Mouse (Mus musculus) liver, embryonic 14.5 days (tissue): Measurements from ENCODE around the gene Fmo1. TPM values are rescaled to one million over a fixed set of nuclear protein-coding genes. Genes with fewer than 3 reads are reported as not detected.

Experiments used
- ATAC-seq: fragments of 200-750 bp; cut with Nextera tagmentation; 2 replicates; pipeline ENCODE4 v1.8.0; 2017; ENCODE audit warnings: moderate number of reproducible peaks, mild to moderate bottlenecking, moderate library complexity; ENCODE audit not compliant: insufficient read depth
- DNase-seq, 3 experiments: peaks; one replicate each; pipeline ENCODE4 v3.0.0-alpha.2; 2012 to 2013; ENCODE audit warnings: low read depth in 3 of 3, low spot score in 3 of 3
- H3K27ac ChIP-seq: fragments of 300-500 bp; sonication (generic); 2 replicates; pipeline ENCODE4 v1.5.1; 2014; ENCODE audit warnings: moderate library complexity, mild to moderate bottlenecking, control low read depth, inconsistent platforms
- H3K27me3 ChIP-seq: fragments of 300-500 bp; sonication (generic); 2 replicates; pipeline ENCODE4 v1.6.1; 2014; ENCODE audit warnings: mild to moderate bottlenecking, low read length, moderate library complexity; ENCODE audit not compliant: control insufficient read depth, insufficient read depth
- H3K36me3 ChIP-seq: fragments of 300-500 bp; sonication (generic); replicated peaks from 2 replicates; pipeline ENCODE4 v1.6.1; 2014; ENCODE audit warnings: low read depth; ENCODE audit not compliant: control insufficient read depth, insufficient read depth
- H3K4me1 ChIP-seq, 2 experiments: fragments of 200-500 bp in 1 of 2; fragments of 300-500 bp in 1 of 2; sonication (generic) in 1 of 2; replicated peaks; 2 replicates each; pipeline ENCODE4 v1.6.1; 2012 to 2014; ENCODE audit warnings: antibody characterized with exemption in 1 of 2, inconsistent platforms in 1 of 2, low read length in 1 of 2; ENCODE audit not compliant: control insufficient read depth in 2 of 2, insufficient read depth in 2 of 2
- H3K4me2 ChIP-seq: fragments of 300-500 bp; sonication (generic); 2 replicates; pipeline ENCODE4 v1.6.1; 2014; ENCODE audit warnings: low read depth, mild to moderate bottlenecking, control low read depth, moderate library complexity
- H3K4me3 ChIP-seq, 2 experiments: fragments of 200-500 bp in 1 of 2; fragments of 300-500 bp in 1 of 2; sonication (generic) in 1 of 2; 2 replicates each; pipeline ENCODE4 v1.5.1; 2012 to 2014; ENCODE audit warnings: low read depth in 2 of 2, low read length in 2 of 2, mild to moderate bottlenecking in 2 of 2, control low read depth in 1 of 2, inconsistent platforms in 1 of 2, moderate library complexity in 1 of 2; ENCODE audit not compliant: insufficient read depth in 1 of 2
- H3K9ac ChIP-seq: fragments of 300-500 bp; sonication (generic); replicated peaks from 2 replicates; pipeline ENCODE4 v1.6.1; 2014; ENCODE audit warnings: mild to moderate bottlenecking, control low read depth, moderate library complexity
- H3K9me3 ChIP-seq: fragments of 300-500 bp; sonication (generic); 2 replicates; pipeline ENCODE4 v1.6.1; 2016; ENCODE audit warnings: low read length, mixed read lengths; ENCODE audit not compliant: control insufficient read depth
- CTCF ChIP-seq: IDR thresholded peaks from 2 replicates; pipeline ENCODE4 v1.5.1; 2016; ENCODE audit warnings: antibody characterized with exemption, low read depth, control low read depth
- EP300 ChIP-seq: IDR thresholded peaks from 2 replicates; pipeline ENCODE4 v1.6.1; 2016; ENCODE audit warnings: antibody characterized with exemption, low read depth
- WGBS: fragments of 180-500 bp; shearing (Covaris S2); extraction: QIAGEN DNeasy Blood & Tissue Kit; methylation state at CpG from one replicate; pipeline ENCODE4 v1.1.7; 2014; ENCODE audit not compliant: insufficient replicate concordance; 5-methylcytosine and 5-hydroxymethylcytosine counted together
- polyA plus RNA-seq, 2 experiments: library from polyadenylated mRNA; depleted of rRNA in 1 of 2; stranded (reverse) in 1 of 2; unstranded in 1 of 2; fragments of >200 nt; fragmentation: Nextera tagmentation in 1 of 2; extraction: Ambion mirVana in 1 of 2; gene quantifications; 2 replicates each; pipeline versions ENCODE4 v1.2.1 to v1.2.3; 2012 to 2014

Fmo1 gene
- polyA plus RNA-seq, 2 experiments, result 13.6 to 13.7 TPM

GRCm38 (mm10) chr1:162814932-162815331, 51.5 kb downstream of the Fmo1 start:
- H3K4me2 ChIP-seq, result no peak overlapping the region
- WGBS, result 57% methylated on average over 4 of the region's 4 CpGs
- H3K9me3 ChIP-seq, result no peaks in the 10 kb centered on the region
- no peaks in the 10 kb centered on the region for H3K36me3 ChIP-seq
- H3K27me3 ChIP-seq, result no peaks in the 10 kb centered on the region
- DNase-seq (no peak), ATAC-seq (no peak)
- TF ChIP-seq CTCF, result no peak
- no peak for TF ChIP-seq EP300
- no peak overlapping the region for H3K27ac ChIP-seq
- H3K4me3 ChIP-seq, result no peak overlapping the region
- no peaks in the 10 kb centered on the region; a peak in 1 of 4 replicates for H3K4me1 ChIP-seq
- no peak overlapping the region for H3K9ac ChIP-seq

- H3K9me3 ChIP-seq, result no peaks in the 10 kb centered on the region
- H3K9ac ChIP-seq, result no peak within 1 kb of the TSS
- DNase-seq, result peak in 2 of 3 experiments; percentile 5 to 6
- H3K4me2 ChIP-seq, result peak within 1 kb of the TSS; percentile 3; the same call in 1 of the 2 replicates
- no peaks in the 10 kb centered on the region; a peak in 1 of 4 replicates for H3K4me1 ChIP-seq
- H3K4me3 ChIP-seq, result no peak within 1 kb of the TSS; a peak in 1 of 4 replicates
- no peaks in the 10 kb centered on the region for H3K36me3 ChIP-seq
- no peak within 1 kb of the TSS for H3K27ac ChIP-seq
- ATAC-seq, result no peak
- TF ChIP-seq EP300, result no peak
- TF ChIP-seq CTCF, result no peak
- WGBS, result 36% methylated on average over 8 of the region's 8 CpGs
- no peaks in the 10 kb centered on the region for H3K27me3 ChIP-seq
Observed at GRCm38 (mm10) chr1:162813836-162814156, 52.6 kb downstream of the Fmo1 start, which contains the start of gene Fmo4. Gene Fmo4, minus strand, starts transcription at chr1:162813972.

- peak overlapping the region; percentile 3; the same call in 1 of the 2 replicates for H3K4me2 ChIP-seq
- DNase-seq (no peak), ATAC-seq (no peak)
- TF ChIP-seq EP300, result no peak
- no peak for TF ChIP-seq CTCF
- H3K9ac ChIP-seq, result no peak overlapping the region
- H3K9me3 ChIP-seq, result no peaks in the 10 kb centered on the region
- 68% methylated on average over 9 of the region's 9 CpGs for WGBS
- no peak overlapping the region; a peak in 1 of 4 replicates for H3K4me3 ChIP-seq
- H3K4me1 ChIP-seq, result no peaks in the 10 kb centered on the region; a peak in 1 of 4 replicates
- no peaks in the 10 kb centered on the region for H3K27me3 ChIP-seq
- H3K36me3 ChIP-seq, result no peaks in the 10 kb centered on the region
- H3K27ac ChIP-seq, result no peak overlapping the region
Observed at GRCm38 (mm10) chr1:162813143-162813835, 53.1 kb downstream of the Fmo1 start.

GRCm38 (mm10) chr1:162808541-162808940, 57.9 kb downstream of the Fmo1 start:
- H3K9ac ChIP-seq, result no peak overlapping the region
- WGBS, result 62% methylated on average over 3 of the region's 3 CpGs
- no peaks in the 10 kb centered on the region for H3K27me3 ChIP-seq
- H3K4me2 ChIP-seq, result no peak overlapping the region
- no peak for ATAC-seq
- H3K4me1 ChIP-seq, result no peaks in the 10 kb centered on the region
- no peak overlapping the region for H3K27ac ChIP-seq
- TF ChIP-seq CTCF (no peak), EP300 (no peak)
- H3K36me3 ChIP-seq, result no peaks in the 10 kb centered on the region
- no peak for DNase-seq
- H3K9me3 ChIP-seq, result no peaks in the 10 kb centered on the region
- no peak overlapping the region for H3K4me3 ChIP-seq

- no peaks in the 10 kb centered on the region for H3K4me1 ChIP-seq
- DNase-seq, result no peak
- H3K9me3 ChIP-seq, result no peaks in the 10 kb centered on the region
- no peak overlapping the region for H3K27ac ChIP-seq
- 73% methylated on average over 5 of the region's 5 CpGs for WGBS
- no peak overlapping the region for H3K4me3 ChIP-seq
- H3K36me3 ChIP-seq, result no peaks in the 10 kb centered on the region
- TF ChIP-seq EP300, result no peak
- no peak for TF ChIP-seq CTCF
- no peak overlapping the region for H3K9ac ChIP-seq
- no peak overlapping the region for H3K4me2 ChIP-seq
- no peaks in the 10 kb centered on the region for H3K27me3 ChIP-seq
- no peak for ATAC-seq
Observed at GRCm38 (mm10) chr1:162807441-162807840, 59.0 kb downstream of the Fmo1 start.
